Mouse (Mus musculus) adrenal gland, adult 8-10 months (tissue): ENCODE results near the gene Btnl6. TPM values are rescaled to one million over a fixed set of nuclear protein-coding genes. Genes with fewer than 3 reads are reported as not detected.
"Not testable (repeated sequence)": the region's sequence is repeated elsewhere in the genome, so short reads cannot be mapped to it uniquely, and the experiment has no call there.

ENCODE experiments used
- DNase-seq: peaks from one replicate; pipeline ENCODE4 v3.0.0; 2022
- total RNA-seq, 4 experiments: library from RNA; stranded (reverse); gene quantifications; 2 replicates each; pipeline ENCODE4 v1.2.4; 2022

Gene Btnl6
- not detected for total RNA-seq

DNA sequence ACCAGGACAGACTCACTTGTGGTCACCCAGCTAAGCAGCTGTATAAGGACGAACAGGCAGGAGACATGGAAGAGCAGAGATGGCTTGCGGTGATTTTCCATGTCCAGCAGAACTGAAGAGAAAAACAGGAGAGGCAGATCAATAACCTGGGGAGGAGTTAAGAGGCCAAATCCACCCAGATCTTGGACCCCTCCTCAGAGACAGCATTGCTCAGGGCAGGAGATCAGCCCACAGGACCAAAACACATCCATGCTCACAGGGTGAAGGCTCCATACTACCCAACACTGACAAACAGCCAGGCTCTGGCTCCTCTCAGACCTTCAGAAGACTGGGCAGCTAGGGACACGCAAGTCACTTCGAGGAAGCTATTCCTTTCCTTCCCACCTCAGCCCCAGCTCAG, at the start of gene Btnl6:
TSS of gene Btnl6 (minus strand) at position 101 of the 400 bp plus-strand sequence.
- DNase-seq: no peak

- DNase-seq: no peak
These were observed 47.6 kb upstream of the Btnl6 start for GRCm38 (mm10) chr17:34564796-34565195.

DNA sequence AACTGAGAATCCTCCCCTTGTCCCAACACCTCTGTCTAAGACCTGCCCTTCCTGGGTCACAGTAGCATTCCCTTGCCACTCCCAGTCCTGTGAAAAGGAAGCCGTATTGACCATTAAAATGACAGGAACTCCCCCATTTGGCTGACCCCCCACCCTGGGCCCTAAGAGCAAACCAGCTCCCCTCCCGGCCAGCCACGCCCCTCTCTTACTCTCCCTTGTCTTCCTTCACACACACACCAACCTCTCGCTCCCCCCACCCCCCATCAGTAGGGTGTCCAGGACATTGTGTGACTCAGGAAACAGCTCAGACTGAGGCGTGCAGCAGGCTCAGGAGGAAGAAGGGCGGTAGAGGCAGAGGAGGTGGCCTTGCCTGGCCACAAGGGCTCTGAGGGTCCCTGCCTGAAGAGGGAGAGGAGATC, 46.9 kb upstream of the Btnl6 start, which contains the start of gene Notch4:
TSS of gene Notch4 (plus strand) at position 266 of the 419 bp plus-strand sequence.
- DNase-seq: peak; percentile 39

- DNase-seq: no peak
These were observed 46.2 kb upstream of the Btnl6 start for GRCm38 (mm10) chr17:34563354-34563753.

GRCm38 (mm10) chr17:34562595-34562994, 45.4 kb upstream of the Btnl6 start:
- no peak for DNase-seq

DNA sequence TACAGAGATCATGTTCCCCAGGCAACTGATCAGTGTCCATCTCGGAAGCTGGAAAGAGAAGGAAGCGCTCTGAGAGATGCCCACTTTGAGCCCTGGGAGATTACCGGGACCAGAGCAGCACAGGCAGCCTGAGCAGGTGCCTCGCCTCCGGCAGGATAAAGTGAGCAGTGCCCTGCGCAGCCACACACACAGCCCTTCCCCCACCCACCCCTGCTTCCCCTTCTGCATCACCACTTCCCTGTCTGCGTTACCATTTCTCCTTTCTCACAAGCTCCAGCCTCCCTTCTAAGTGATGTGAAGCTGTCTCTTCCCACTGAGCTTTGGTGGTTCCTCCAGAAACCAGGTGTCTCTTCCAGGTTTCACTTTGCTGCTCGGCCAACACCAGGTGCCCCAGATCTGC, 44.0 kb upstream of the Btnl6 start:
- DNase-seq: no peak

GRCm38 (mm10) chr17:34560438-34560837, 43.3 kb upstream of the Btnl6 start:
- no peak for DNase-seq

DNA sequence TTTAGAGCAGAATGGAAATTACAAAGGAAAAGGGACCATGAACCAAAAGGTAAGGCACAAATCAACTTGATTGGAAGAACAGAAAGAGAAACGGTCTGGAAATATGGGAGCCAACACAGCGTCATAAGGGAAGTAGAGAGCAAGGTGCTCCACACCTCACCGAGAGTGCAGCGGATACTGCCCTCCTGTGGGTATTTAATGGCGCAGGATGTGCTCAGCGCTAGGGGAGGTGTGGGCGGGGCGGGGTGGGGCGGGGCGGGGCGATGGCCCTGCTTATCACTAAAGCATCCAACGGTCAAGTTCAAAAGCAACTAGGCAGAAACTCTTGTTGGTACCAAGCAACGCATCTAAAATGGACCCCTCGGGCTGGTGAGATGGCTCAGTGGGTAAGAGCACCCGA, 42.7 kb upstream of the Btnl6 start:
- no peak for DNase-seq

- DNase-seq: no peak
These were observed 42.0 kb upstream of the Btnl6 start for GRCm38 (mm10) chr17:34559116-34559515.

DNA sequence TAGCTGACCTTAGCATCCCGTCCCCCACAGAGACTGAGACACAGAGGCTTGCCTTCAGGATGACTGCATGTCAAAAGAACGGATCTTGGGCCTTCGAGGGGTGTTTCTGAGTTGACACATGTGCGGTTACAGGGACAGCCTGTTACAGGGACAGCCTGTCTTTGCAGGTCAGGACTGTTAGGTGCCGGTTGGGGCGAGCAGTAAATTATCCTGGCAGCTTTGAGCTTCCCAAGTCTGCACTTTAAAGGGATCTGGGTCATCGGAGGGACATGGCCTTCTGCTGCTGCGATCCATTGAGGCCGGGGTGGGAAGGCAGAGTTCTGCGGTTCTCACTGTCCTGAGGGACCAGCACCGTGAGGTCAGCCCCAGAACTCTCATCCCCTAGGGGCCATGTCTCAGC, 40.3 kb upstream of the Btnl6 start:
- no peak for DNase-seq

DNA sequence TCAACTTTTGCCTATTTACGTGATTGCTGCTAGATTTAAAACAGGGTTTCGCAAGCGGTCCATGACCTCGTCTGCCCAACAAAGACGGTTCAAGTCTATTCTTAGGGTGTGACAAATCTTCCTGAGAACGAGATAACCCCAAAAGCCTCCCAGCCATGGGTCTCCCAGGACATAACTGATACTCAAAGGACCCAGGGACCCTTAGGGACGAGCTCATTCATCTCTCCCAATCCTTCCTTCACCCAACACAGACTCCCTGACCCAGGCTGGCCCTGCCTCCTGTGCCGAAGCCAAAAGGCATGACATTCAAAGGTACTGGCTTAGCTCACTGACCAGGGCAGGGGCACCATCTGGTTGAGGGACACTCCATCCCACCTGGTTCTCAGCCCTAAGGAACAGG, 39.3 kb upstream of the Btnl6 start:
- DNase-seq: no peak

DNA sequence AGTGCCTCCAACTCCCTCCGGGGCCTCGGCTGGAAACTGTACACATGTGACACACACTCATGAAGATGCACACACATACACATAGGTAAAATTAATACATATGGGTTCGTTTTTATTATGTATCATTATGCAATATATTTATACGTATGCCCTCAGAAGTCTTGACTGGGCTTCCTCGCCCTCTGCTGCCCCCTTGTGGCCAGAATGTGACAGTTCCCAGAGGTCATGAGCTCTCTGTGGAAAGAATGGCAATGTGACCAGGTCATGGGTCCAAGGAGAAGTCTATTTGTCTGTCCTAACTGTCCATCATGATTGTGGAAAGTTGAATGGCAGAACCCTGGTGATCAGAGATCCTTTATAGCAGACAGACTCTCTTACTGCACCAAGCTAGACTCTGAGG, 38.3 kb upstream of the Btnl6 start:
- peak; percentile 71 for DNase-seq

- no peak for DNase-seq
These were observed 32.7 kb upstream of the Btnl6 start for GRCm38 (mm10) chr17:34549843-34550242.

DNA sequence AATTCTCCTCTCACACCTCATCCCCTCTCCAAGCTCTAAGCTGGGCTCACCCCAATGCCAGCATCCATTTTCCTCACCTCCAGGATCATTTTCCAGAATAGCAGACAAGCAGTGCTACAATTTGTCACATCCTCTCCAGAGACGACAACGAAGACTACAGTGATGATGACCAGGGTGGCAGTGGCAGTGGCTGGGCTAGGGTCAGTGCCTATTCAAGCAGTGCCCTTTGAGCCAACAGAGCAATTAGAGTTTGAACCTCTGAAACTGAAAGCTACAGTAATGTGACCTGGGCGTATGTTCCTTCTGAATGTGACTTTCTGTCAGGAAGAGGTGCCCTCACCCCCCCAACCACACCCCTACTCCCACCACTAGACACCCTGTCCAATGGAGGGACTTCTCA, 32.0 kb upstream of the Btnl6 start:
- no peak for DNase-seq

DNA sequence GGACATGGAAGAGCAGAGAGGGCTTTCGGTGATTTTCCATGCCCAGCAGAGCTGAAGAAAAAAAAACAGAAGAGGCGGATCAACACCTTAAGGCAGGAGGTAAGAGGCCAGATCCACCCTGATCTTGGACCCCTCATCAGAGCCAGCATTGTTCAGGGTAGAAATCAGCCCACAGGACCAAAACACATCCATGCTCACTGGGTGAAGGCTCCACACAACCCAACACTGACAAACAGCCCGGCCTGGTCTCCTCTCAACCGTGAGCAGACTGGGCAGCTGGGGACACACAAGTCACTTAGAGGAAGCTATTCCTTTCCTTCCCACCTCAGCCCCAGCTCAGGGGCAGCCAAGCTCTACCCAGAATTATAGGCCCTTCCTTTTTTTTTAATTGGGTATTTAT, 30.4 kb upstream of the Btnl6 start:
- no peak for DNase-seq

- no peak for DNase-seq
These were observed 29.6 kb upstream of the Btnl6 start for GRCm38 (mm10) chr17:34546797-34547196.

DNA sequence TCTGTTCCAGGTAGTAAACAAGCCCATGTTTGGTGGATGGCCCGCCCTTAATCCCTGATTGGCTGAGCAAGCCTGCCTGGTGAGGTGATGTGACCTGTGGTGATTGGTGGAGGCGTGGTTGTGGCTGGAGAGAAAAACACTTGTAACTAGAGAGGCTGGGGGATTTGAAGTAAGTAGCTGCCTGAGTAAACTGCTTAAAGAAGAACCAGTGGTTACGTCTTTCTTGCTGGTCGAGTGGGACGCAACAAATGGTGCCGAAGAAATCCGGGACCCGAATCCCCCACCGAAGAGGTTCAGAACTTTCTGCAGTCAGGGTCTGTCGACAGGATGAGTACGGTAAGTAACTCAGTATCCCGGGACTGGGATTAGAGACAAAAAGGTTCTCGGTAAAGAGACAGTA, 26.4 kb upstream of the Btnl6 start:
- not testable (repeated sequence) for DNase-seq

- no peak for DNase-seq
These were observed 15.5 kb upstream of the Btnl6 start for GRCm38 (mm10) chr17:34532671-34533070.

- no peak for DNase-seq
These were observed 1.8 kb upstream of the Btnl6 start for GRCm38 (mm10) chr17:34519001-34519400.

GRCm38 (mm10) chr17:34518571-34518970, 1.4 kb upstream of the Btnl6 start:
- not testable (repeated sequence) for DNase-seq

DNA sequence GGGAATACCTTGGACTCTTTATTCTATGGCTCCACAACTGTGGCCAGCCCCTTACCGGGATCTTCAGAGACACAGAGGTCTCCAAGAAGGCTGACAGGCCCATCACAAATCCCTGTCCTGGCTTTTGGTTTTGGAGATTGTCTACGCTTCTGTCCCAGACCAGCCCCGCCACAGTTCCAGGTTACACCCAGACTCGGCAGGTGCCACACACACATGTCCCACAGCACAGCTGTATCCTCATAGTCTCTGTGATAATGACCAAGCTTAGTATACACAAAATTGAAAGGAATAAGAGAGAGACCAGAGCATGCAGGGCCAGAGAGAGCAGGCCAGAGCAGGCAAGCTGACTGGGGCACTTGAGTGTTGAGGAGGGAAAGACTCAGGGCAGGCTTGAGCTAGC, 643 bp upstream of the Btnl6 start:
- no peak for DNase-seq

GRCm38 (mm10) chr17:34516514-34516913, 638 bp downstream of the Btnl6 start:
- DNase-seq: no peak

DNA sequence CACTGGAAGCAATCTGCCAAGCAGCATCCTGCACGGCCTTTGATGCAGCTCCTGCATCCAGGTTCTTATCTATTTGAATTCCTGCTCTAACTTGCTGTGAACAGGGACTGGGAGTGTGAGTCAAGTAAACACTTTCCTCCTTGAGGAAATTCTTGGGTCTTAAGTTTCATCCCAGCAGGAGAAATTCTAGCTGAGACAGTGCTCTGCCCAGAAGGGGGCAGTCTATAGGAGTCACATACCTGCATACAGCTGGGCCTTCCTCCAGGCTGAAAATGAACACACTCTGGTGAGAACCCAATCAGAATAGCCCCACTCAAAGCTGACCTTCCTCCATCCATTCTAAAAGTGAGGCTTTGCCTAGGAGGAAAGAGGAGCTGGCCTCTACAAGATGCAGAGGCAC, 5.4 kb downstream of the Btnl6 start:
- DNase-seq: not testable (repeated sequence)

GRCm38 (mm10) chr17:34507591-34507990, 9.6 kb downstream of the Btnl6 start:
- DNase-seq: no peak

DNA sequence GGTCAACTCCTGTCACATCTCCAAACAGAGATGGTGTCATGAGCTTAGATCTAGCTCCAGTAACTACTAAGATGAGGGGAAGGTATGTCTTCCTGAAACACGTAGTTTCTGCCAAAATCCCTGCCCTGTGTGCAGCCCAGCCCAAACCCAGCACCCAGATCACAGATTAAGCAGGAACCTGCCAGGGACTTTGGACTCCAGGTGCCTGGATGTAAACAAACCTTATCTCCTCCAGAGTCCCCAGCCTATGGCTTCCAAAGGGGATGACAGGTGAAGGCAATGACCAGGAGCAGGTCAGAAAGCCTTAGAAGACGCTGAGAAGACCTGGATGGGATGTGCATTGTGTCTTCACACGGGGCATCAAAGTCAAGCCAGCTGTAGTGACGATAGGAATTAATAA, 19.4 kb downstream of the Btnl6 start:
- DNase-seq: not testable (repeated sequence)
